Mouse (Mus musculus): ENCODE results near the gene Sun2. TPM values are rescaled to one million over a fixed set of nuclear protein-coding genes. Genes with fewer than 3 reads are reported as not detected.

Gene Sun2
- polyA plus RNA-seq, 1 experiment: 56.7 TPM

- H3K79me2 ChIP-seq (ENCODE audit: control insufficient read depth, insufficient read depth): peaks cover 69% of the 10 kb centered on the region
- TF ChIP-seq CTCF (IDR thresholded peaks at IDR 0.05; ENCODE audit: control insufficient read depth, insufficient read depth, insufficient read length): no peak
- peak; percentile 93 for TF ChIP-seq CEBPB (IDR thresholded peaks at IDR 0.05; ENCODE audit: low read depth)
- no peaks in the 10 kb centered on the region for H3K27me3 ChIP-seq (ENCODE audit: control insufficient read depth, insufficient read depth, insufficient read length)
- H3ac ChIP-seq (ENCODE audit: control insufficient read depth, insufficient read length, low read depth): peak overlapping the region; percentile 26
- no peaks in the 10 kb centered on the region for H3K36me3 ChIP-seq (ENCODE audit: control insufficient read depth, insufficient read depth)
- peaks cover 57% of the 10 kb centered on the region for H3K79me3 ChIP-seq (ENCODE audit: low read depth)
- H3K4me3 ChIP-seq (ENCODE audit: insufficient read depth, poor library complexity, severe bottlenecking): peak overlapping the region; percentile 82
These were observed 53.9 kb downstream of the Sun2 start for GRCm38 (mm10) chr15:79688268-79688956.

GRCm38 (mm10) chr15:79687646-79688267, 54.6 kb downstream of the Sun2 start, which contains the start of gene Josd1:
Gene Josd1 (minus strand): TSS chr15:79687919.
- peaks cover 57% of the 10 kb centered on the region for H3K79me3 ChIP-seq (ENCODE audit: low read depth)
- no peaks in the 10 kb centered on the region for H3K27me3 ChIP-seq (ENCODE audit: control insufficient read depth, insufficient read depth, insufficient read length)
- H3K36me3 ChIP-seq (ENCODE audit: control insufficient read depth, insufficient read depth): no peaks in the 10 kb centered on the region
- peak within 1 kb of the TSS; percentile 82 for H3K4me3 ChIP-seq (ENCODE audit: insufficient read depth, poor library complexity, severe bottlenecking)
- peaks cover 69% of the 10 kb centered on the region for H3K79me2 ChIP-seq (ENCODE audit: control insufficient read depth, insufficient read depth)
- TF ChIP-seq USF1 (IDR thresholded peaks at IDR 0.05; ENCODE audit: low read depth) (peak; percentile 61), FOSL1 (IDR thresholded peaks at IDR 0.05; ENCODE audit: insufficient read depth, low read length, poor library complexity, severe bottlenecking) (no peak)
- H3ac ChIP-seq (ENCODE audit: control insufficient read depth, insufficient read length, low read depth): peak within 1 kb of the TSS; percentile 89

GRCm38 (mm10) chr15:79687175-79687574, 55.2 kb downstream of the Sun2 start:
- no peaks in the 10 kb centered on the region for H3K27me3 ChIP-seq (ENCODE audit: control insufficient read depth, insufficient read depth, insufficient read length)
- peaks cover 69% of the 10 kb centered on the region for H3K79me2 ChIP-seq (ENCODE audit: control insufficient read depth, insufficient read depth)
- H3K4me3 ChIP-seq (ENCODE audit: insufficient read depth, poor library complexity, severe bottlenecking): peak overlapping the region; percentile 82
- H3ac ChIP-seq (ENCODE audit: control insufficient read depth, insufficient read length, low read depth): peak overlapping the region; percentile 89
- TF ChIP-seq MAX (IDR thresholded peaks at IDR 0.05) (peak; percentile 17), CTCF (IDR thresholded peaks at IDR 0.05; ENCODE audit: control insufficient read depth, insufficient read depth, insufficient read length) (no peak), FOSL1 (IDR thresholded peaks at IDR 0.05; ENCODE audit: insufficient read depth, low read length, poor library complexity, severe bottlenecking) (no peak)
- H3K36me3 ChIP-seq (ENCODE audit: control insufficient read depth, insufficient read depth): no peaks in the 10 kb centered on the region
- H3K79me3 ChIP-seq (ENCODE audit: low read depth): peaks cover 57% of the 10 kb centered on the region

GRCm38 (mm10) chr15:79686046-79686869, 56.1 kb downstream of the Sun2 start:
- TF ChIP-seq FOSL1 (IDR thresholded peaks at IDR 0.05; ENCODE audit: insufficient read depth, low read length, poor library complexity, severe bottlenecking) (no peak), MAX (IDR thresholded peaks at IDR 0.05) (peak; percentile 94), MYOD1 (IDR thresholded peaks at IDR 0.05; ENCODE audit: control insufficient read depth, insufficient read length, low read depth) (no peak)
- peaks cover 6% of the 10 kb centered on the region for H3K36me3 ChIP-seq (ENCODE audit: control insufficient read depth, insufficient read depth)
- H3K27me3 ChIP-seq (ENCODE audit: control insufficient read depth, insufficient read depth, insufficient read length): no peaks in the 10 kb centered on the region
- H3K79me2 ChIP-seq (ENCODE audit: control insufficient read depth, insufficient read depth): peaks cover 69% of the 10 kb centered on the region
- H3K4me3 ChIP-seq (ENCODE audit: insufficient read depth, poor library complexity, severe bottlenecking): peak overlapping the region; percentile 82
- H3K79me3 ChIP-seq (ENCODE audit: low read depth): peaks cover 58% of the 10 kb centered on the region
- H3ac ChIP-seq (ENCODE audit: control insufficient read depth, insufficient read length, low read depth): peak overlapping the region; percentile 73

- Histone ChIP-seq H3K79me3 (ENCODE audit: low read depth) (peaks cover 68% of the 10 kb centered on the region), H3ac (ENCODE audit: control insufficient read depth, insufficient read length, low read depth) (peak overlapping the region; percentile 73), H3K79me2 (ENCODE audit: control insufficient read depth, insufficient read depth) (peaks cover 74% of the 10 kb centered on the region), H3K27me3 (ENCODE audit: control insufficient read depth, insufficient read depth, insufficient read length) (no peaks in the 10 kb centered on the region), H3K4me3 (ENCODE audit: insufficient read depth, poor library complexity, severe bottlenecking) (peak overlapping the region; percentile 82), H3K36me3 (ENCODE audit: control insufficient read depth, insufficient read depth) (peaks cover 10% of the 10 kb centered on the region)
- no peak for TF ChIP-seq CTCF (IDR thresholded peaks at IDR 0.05; ENCODE audit: control insufficient read depth, insufficient read depth, insufficient read length)
- TF ChIP-seq CEBPB (IDR thresholded peaks at IDR 0.05; ENCODE audit: low read depth): no peak
- TF ChIP-seq FOSL1 (IDR thresholded peaks at IDR 0.05; ENCODE audit: insufficient read depth, low read length, poor library complexity, severe bottlenecking): no peak
- no peak for TF ChIP-seq MAX (IDR thresholded peaks at IDR 0.05)
- no peak for TF ChIP-seq MYOD1 (IDR thresholded peaks at IDR 0.05; ENCODE audit: control insufficient read depth, insufficient read length, low read depth)
- peak; percentile 73 for TF ChIP-seq USF1 (IDR thresholded peaks at IDR 0.05; ENCODE audit: low read depth)
- no peak for TF ChIP-seq MYOG (IDR thresholded peaks at IDR 0.05; ENCODE audit: control insufficient read depth, extremely low read depth, insufficient read length)
These were observed 57.1 kb downstream of the Sun2 start for GRCm38 (mm10) chr15:79685141-79685641.

GRCm38 (mm10) chr15:79684616-79685015, 57.7 kb downstream of the Sun2 start:
- H3K36me3 ChIP-seq (ENCODE audit: control insufficient read depth, insufficient read depth): peaks cover 11% of the 10 kb centered on the region
- peaks cover 72% of the 10 kb centered on the region for H3K79me3 ChIP-seq (ENCODE audit: low read depth)
- H3K27me3 ChIP-seq (ENCODE audit: control insufficient read depth, insufficient read depth, insufficient read length): no peaks in the 10 kb centered on the region
- peaks cover 80% of the 10 kb centered on the region for H3K79me2 ChIP-seq (ENCODE audit: control insufficient read depth, insufficient read depth)
- peak overlapping the region; percentile 67 for H3ac ChIP-seq (ENCODE audit: control insufficient read depth, insufficient read length, low read depth)
- TF ChIP-seq MAX (IDR thresholded peaks at IDR 0.05): no peak
- TF ChIP-seq MYOG (IDR thresholded peaks at IDR 0.05; ENCODE audit: control insufficient read depth, extremely low read depth, insufficient read length): no peak
- TF ChIP-seq CTCF (IDR thresholded peaks at IDR 0.05; ENCODE audit: control insufficient read depth, insufficient read depth, insufficient read length): no peak
- TF ChIP-seq CEBPB (IDR thresholded peaks at IDR 0.05; ENCODE audit: low read depth): no peak
- TF ChIP-seq FOSL1 (IDR thresholded peaks at IDR 0.05; ENCODE audit: insufficient read depth, low read length, poor library complexity, severe bottlenecking): no peak
- TF ChIP-seq USF1 (IDR thresholded peaks at IDR 0.05; ENCODE audit: low read depth): no peak
- TF ChIP-seq MYOD1 (IDR thresholded peaks at IDR 0.05; ENCODE audit: control insufficient read depth, insufficient read length, low read depth): no peak
- H3K4me3 ChIP-seq (ENCODE audit: insufficient read depth, poor library complexity, severe bottlenecking): peak overlapping the region; percentile 82
